Mouse (Mus musculus) liver, postnatal 0 days (tissue): ENCODE results near the gene Magi2. TPM values are rescaled to one million over a fixed set of nuclear protein-coding genes. Genes with fewer than 3 reads are reported as not detected.

ENCODE experiments used
- ATAC-seq: fragments of 200-750 bp; cut with Nextera tagmentation; 2 replicates; pipeline ENCODE4 v1.8.0; 2017; ENCODE audit warnings: mild to moderate bottlenecking, moderate library complexity
- DNase-seq: peaks from one replicate; pipeline ENCODE4 v3.0.0-alpha.2; 2016
- H3K27ac ChIP-seq: fragments of 300-500 bp; sonication (generic); 2 replicates; pipeline ENCODE4 v1.5.1; 2014; ENCODE audit warnings: antibody characterized with exemption, moderate library complexity, mild to moderate bottlenecking, low read depth
- H3K27me3 ChIP-seq: fragments of 300-500 bp; sonication (generic); 2 replicates; pipeline ENCODE4 v1.6.1; 2014; ENCODE audit warnings: low read length, control low read depth, mixed read lengths; ENCODE audit not compliant: insufficient read depth
- H3K36me3 ChIP-seq: fragments of 300-500 bp; sonication (generic); replicated peaks from 2 replicates; pipeline ENCODE4 v1.6.1; 2014; ENCODE audit warnings: mild to moderate bottlenecking, control low read depth, low read length, moderate library complexity, mixed read lengths; ENCODE audit not compliant: insufficient read depth
- H3K4me1 ChIP-seq: fragments of 300-500 bp; sonication (generic); 2 replicates; pipeline ENCODE4 v1.6.1; 2014; ENCODE audit warnings: antibody characterized with exemption, mild to moderate bottlenecking, control low read depth; ENCODE audit not compliant: insufficient read depth
- H3K4me2 ChIP-seq: fragments of 300-500 bp; sonication (generic); 2 replicates; pipeline ENCODE4 v1.6.1; 2014; ENCODE audit warnings: low read depth, mild to moderate bottlenecking, low read length, moderate library complexity, mixed read lengths
- H3K4me3 ChIP-seq: fragments of 300-500 bp; sonication (generic); 2 replicates; pipeline ENCODE4 v1.5.1; 2014; ENCODE audit warnings: low read depth, low read length
- H3K9ac ChIP-seq: fragments of 300-500 bp; sonication (generic); replicated peaks from 2 replicates; pipeline ENCODE4 v1.6.1; 2014; ENCODE audit warnings: mild to moderate bottlenecking, moderate library complexity
- H3K9me3 ChIP-seq: fragments of 300-500 bp; sonication (generic); 2 replicates; pipeline ENCODE4 v1.6.1; 2016; ENCODE audit warnings: mild to moderate bottlenecking, control low read depth, low read length, mixed read lengths
- CTCF ChIP-seq: sonication (generic); IDR thresholded peaks from 2 replicates; pipeline ENCODE4 v1.5.1; 2016; ENCODE audit warnings: antibody characterized with exemption, low read depth
- EP300 ChIP-seq: IDR thresholded peaks from 2 replicates; pipeline ENCODE4 v1.6.1; 2016; ENCODE audit warnings: antibody characterized with exemption, low read depth, mild to moderate bottlenecking
- WGBS: fragments of 180-500 bp; shearing (Covaris S2); extraction: QIAGEN DNeasy Blood & Tissue Kit; methylation state at CpG from one replicate; pipeline ENCODE4 v1.1.7; 2014; ENCODE audit not compliant: insufficient replicate concordance; 5-methylcytosine and 5-hydroxymethylcytosine counted together
- polyA plus RNA-seq: library from polyadenylated mRNA; unstranded; fragments of >200 nt; fragmentation: Nextera tagmentation; extraction: Ambion mirVana; gene quantifications from 2 replicates; pipeline ENCODE4 v1.2.1, GENCODE M21; 2015

Gene Magi2
- polyA plus RNA-seq, 1 experiment from 2014 or later: 0.08 TPM

DNA sequence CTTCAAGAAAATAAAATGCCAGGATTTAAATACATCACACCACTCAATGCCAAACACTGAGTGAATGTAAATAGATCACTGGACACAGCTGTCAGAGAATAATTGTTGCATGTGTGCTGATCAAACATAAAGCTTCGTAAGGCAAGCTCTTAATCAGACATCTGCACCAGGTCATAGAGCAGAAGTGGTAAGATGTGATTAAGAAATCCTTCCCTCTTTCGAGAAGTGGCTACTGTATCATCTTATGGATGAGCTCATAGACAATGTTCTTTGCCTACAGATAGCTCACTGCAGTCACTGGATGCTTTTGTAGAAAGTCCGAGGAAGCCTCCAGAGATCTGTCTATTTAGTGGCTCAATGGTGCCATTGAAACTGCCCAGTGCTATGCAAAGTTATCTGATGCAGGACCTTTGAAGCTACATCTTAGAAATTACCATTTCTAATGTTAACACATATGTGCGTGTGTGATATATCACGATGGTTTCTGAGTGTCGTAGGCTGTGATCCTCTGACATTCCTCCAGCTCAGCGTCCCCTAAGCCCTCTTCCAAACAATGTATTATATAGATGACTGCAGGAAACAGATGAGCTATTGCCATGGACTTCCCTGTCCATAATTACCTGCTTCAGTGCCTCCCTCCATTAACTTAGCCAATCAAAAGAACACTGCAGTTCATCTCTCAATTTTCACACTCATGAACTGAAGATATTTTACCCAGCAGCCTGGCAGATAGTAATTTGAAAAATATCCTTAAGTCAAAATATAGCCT, 1231.1 kb downstream of the Magi2 start:
- H3K27me3 ChIP-seq: no peaks in the 10 kb centered on the region
- no peak overlapping the region for H3K4me2 ChIP-seq
- DNase-seq (no peak), ATAC-seq (no peak)
- no peak overlapping the region for H3K27ac ChIP-seq
- TF ChIP-seq CTCF (no peak), EP300 (no peak)
- no peak overlapping the region for H3K4me3 ChIP-seq
- 64% methylated on average over 7 of the region's 7 CpGs for WGBS
- H3K9me3 ChIP-seq: no peaks in the 10 kb centered on the region
- no peaks in the 10 kb centered on the region for H3K4me1 ChIP-seq
- no peak overlapping the region for H3K9ac ChIP-seq
- H3K36me3 ChIP-seq: no peaks in the 10 kb centered on the region

DNA sequence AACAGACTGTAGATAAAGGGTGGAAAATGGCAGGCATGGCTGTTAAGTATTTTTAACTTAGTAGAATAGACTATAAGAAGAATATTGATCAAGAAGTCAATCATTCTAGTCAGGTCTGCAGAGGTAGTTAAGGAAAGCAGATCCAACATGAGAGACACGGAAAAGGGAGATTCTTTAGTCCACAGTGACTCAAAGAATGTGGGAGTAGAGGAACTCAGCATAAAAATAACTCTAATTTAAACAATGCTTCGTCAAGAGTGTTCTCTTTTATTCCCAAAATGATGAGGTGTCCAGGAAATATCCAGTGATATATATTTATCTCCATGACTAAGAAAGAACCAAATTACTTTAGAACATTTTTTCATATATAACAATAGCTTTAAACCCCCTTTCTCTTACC, 1234.9 kb downstream of the Magi2 start:
- ATAC-seq (no peak), DNase-seq (no peak)
- H3K27me3 ChIP-seq: no peaks in the 10 kb centered on the region
- TF ChIP-seq EP300 (no peak), CTCF (no peak)
- H3K27ac ChIP-seq: no peak overlapping the region
- H3K4me3 ChIP-seq: no peak overlapping the region
- no peak overlapping the region for H3K4me2 ChIP-seq
- H3K9me3 ChIP-seq: no peaks in the 10 kb centered on the region
- H3K36me3 ChIP-seq: no peaks in the 10 kb centered on the region
- H3K4me1 ChIP-seq: no peaks in the 10 kb centered on the region
- 49% methylated on average over 2 of the region's 2 CpGs for WGBS
- H3K9ac ChIP-seq: no peak overlapping the region

DNA sequence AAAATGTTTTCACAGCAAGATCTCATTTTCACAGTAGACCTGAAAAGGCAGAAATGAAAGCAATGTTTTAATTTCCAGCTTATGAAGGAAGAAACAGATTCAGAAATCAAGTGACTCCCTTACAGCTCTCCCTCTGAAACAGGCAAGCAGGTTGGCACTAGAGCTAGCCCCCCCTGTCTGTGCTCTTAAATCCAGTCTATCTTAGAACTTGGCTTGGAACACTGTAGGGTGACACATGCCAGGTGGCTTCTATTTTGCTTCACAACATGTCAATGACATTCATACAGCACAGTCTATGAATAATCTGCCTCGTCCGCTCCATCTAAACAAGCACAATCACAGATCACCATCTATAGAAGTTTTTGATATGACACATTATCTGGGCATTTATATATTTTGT, 1235.5 kb downstream of the Magi2 start:
- Histone ChIP-seq H3K9me3 (no peaks in the 10 kb centered on the region), H3K4me2 (no peak overlapping the region), H3K9ac (no peak overlapping the region), H3K27me3 (no peaks in the 10 kb centered on the region), H3K36me3 (no peaks in the 10 kb centered on the region), H3K4me3 (no peak overlapping the region), H3K4me1 (no peaks in the 10 kb centered on the region), H3K27ac (no peak overlapping the region)
- DNase-seq (no peak), ATAC-seq (no peak)
- TF ChIP-seq EP300 (no peak), CTCF (no peak)
- WGBS: 79% methylated on average over 2 of the region's 2 CpGs

DNA sequence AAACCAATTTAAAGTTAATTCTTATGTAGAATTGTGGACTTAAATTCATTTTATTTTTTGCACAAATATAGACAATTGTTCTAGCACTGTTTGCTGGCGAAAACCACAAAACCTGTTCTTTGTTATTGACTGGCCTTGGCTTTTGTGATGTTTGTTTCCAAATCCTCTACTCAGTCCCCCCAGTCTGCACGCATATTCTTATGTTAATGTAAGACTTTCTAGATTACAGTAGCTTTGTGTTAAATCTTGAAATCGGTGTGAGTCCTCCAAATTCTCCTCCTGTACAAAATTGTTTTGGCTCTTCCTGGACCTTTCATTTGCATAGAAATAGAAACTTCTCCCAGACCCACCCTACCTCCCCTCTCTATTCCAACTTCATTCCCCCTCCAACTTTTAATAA, 1242.9 kb downstream of the Magi2 start:
- WGBS: 67% methylated on average over 3 of the region's 3 CpGs
- TF ChIP-seq EP300 (no peak), CTCF (no peak)
- no peaks in the 10 kb centered on the region for H3K9me3 ChIP-seq
- H3K4me1 ChIP-seq: no peaks in the 10 kb centered on the region
- no peak overlapping the region for H3K27ac ChIP-seq
- H3K36me3 ChIP-seq: no peaks in the 10 kb centered on the region
- DNase-seq (no peak), ATAC-seq (no peak)
- no peak overlapping the region for H3K4me3 ChIP-seq
- H3K4me2 ChIP-seq: no peak overlapping the region
- no peaks in the 10 kb centered on the region for H3K27me3 ChIP-seq
- no peak overlapping the region for H3K9ac ChIP-seq

DNA sequence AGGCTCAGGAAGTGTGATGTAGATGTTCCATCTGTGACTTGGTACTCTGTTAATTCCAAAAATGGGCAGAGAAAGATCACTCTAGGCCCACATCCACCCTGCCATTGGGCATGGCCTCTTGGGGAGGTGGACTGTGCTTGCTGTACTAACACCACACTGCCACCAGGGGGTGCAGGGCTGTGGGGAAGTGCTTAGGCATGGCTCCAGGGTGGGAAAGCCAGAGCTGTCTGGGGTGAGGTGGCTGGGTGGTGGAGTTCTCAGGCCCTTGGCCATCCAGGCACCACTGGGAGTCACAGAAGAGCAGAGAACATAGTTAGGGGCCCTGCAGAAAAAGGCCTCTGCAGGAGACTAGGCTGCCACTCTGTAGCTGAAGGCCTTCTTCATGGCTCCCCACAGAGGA, 1243.6 kb downstream of the Magi2 start:
- Histone ChIP-seq H3K36me3 (no peaks in the 10 kb centered on the region), H3K4me3 (no peak overlapping the region), H3K27ac (no peak overlapping the region), H3K4me2 (no peak overlapping the region), H3K4me1 (no peaks in the 10 kb centered on the region), H3K9ac (no peak overlapping the region), H3K9me3 (no peaks in the 10 kb centered on the region), H3K27me3 (no peaks in the 10 kb centered on the region)
- DNase-seq: peak; percentile 34
- TF ChIP-seq CTCF: peak; percentile 77
- TF ChIP-seq EP300: no peak
- no peak for ATAC-seq

- no peak for DNase-seq
- H3K4me3 ChIP-seq: no peak overlapping the region
- no peaks in the 10 kb centered on the region for H3K9me3 ChIP-seq
- WGBS: 71% methylated on average over 7 of the region's 7 CpGs
- no peaks in the 10 kb centered on the region for H3K4me1 ChIP-seq
- no peak overlapping the region for H3K4me2 ChIP-seq
- no peaks in the 10 kb centered on the region for H3K36me3 ChIP-seq
- no peak overlapping the region for H3K27ac ChIP-seq
- TF ChIP-seq CTCF: no peak
- TF ChIP-seq EP300: no peak
- H3K27me3 ChIP-seq: no peaks in the 10 kb centered on the region
- ATAC-seq: no peak
- H3K9ac ChIP-seq: no peak overlapping the region
These were observed 1257.7 kb downstream of the Magi2 start for GRCm38 (mm10) chr5:20484505-20484904.

DNA sequence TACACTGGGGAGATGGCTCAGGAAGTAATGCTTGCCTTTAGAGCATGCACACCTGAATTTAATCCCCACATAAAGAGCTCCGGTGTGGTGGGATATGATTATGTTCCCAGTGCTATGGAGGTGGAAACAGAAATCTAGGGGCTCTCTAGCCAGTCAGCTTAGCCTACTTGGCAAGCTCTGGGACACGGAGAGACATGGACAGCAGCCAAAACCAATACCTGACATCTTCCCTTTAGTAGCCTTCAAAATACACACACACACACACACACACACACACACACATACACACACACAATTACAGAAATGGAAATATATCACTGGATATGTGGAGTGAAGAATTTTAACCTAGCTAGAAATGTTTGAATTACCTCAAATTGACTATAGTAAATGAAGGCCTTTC, 1265.1 kb downstream of the Magi2 start:
- Histone ChIP-seq H3K9ac (no peak overlapping the region), H3K9me3 (no peaks in the 10 kb centered on the region), H3K27ac (no peak overlapping the region), H3K27me3 (no peaks in the 10 kb centered on the region), H3K4me1 (no peaks in the 10 kb centered on the region), H3K4me2 (no peak overlapping the region), H3K36me3 (no peaks in the 10 kb centered on the region), H3K4me3 (no peak overlapping the region)
- DNase-seq (peak; percentile 40), ATAC-seq (no peak)
- WGBS: 74% methylated on average over 2 of the region's 2 CpGs
- no peak for TF ChIP-seq EP300
- TF ChIP-seq CTCF: no peak
